Mouse (Mus musculus) lung, postnatal 0 days (tissue): ENCODE measurements around the gene Nabp1.

Experiments used
- CTCF ChIP-seq: IDR thresholded peaks from 2 replicates; pipeline ENCODE4 v1.5.1; 2016; ENCODE audit warnings: antibody characterized with exemption, mild to moderate bottlenecking
- EP300 ChIP-seq: IDR thresholded peaks from 2 replicates; pipeline ENCODE4 v1.6.1; 2016; ENCODE audit warnings: antibody characterized with exemption, mild to moderate bottlenecking, control low read depth

GRCm38 (mm10) chr1:51466385-51466784 lies 11.8 kb downstream of the Nabp1 start:
- TF ChIP-seq CTCF: peak; percentile 72
- no peak for TF ChIP-seq EP300
